In genomic region chr1:191592016-191592720, GRCm38 (mm10) we compare ENCODE assay signal across 10 mouse cellular contexts. TPM values are rescaled to one million over a fixed set of nuclear protein-coding genes. Genes with fewer than 3 reads are reported as not detected.
DNase-seq lines count a peak whose midpoint lies in the region; ATAC-seq and TF ChIP-seq lines count a peak whose summit lies in the region.
"Had no signal": no experiment of that assay in that cellular context is flagged by ENCODE, and none has a peak within 500 bp of the region (broad histone marks: within the 10 kb centered on the region; RNA-seq: fewer than 3 reads in every experiment).

No protein-coding gene starts in this region.

- no peak for TF ChIP-seq POLR2A in heart, adult 2 months (IDR thresholded peaks at IDR 0.05; ENCODE audit: insufficient read depth, low read depth, low read length)
- TF ChIP-seq POLR2A in bone marrow, adult 2 months (IDR thresholded peaks at IDR 0.05; ENCODE audit: borderline replicate concordance, control insufficient read depth, low read depth, low read length): no peak

- TF ChIP-seq CTCF in heart, adult 2 months (IDR thresholded peaks at IDR 0.05): no peak
- no peak for TF ChIP-seq CTCF in bone marrow, adult 2 months (IDR thresholded peaks at IDR 0.05; ENCODE audit: control insufficient read depth, insufficient read depth, low read length)
- TF ChIP-seq CTCF in intestine, postnatal 0 days (IDR thresholded peaks at IDR 0.05; ENCODE audit: low read depth): no peak

- H3K9me3 ChIP-seq in heart, embryonic 10.5 days: no peaks in the 10 kb centered on the region
- H3K9me3 ChIP-seq in heart, embryonic 16.5 days (replicated peaks; ENCODE audit: control insufficient read depth, low read length): no peaks in the 10 kb centered on the region
- H3K9me3 ChIP-seq in intestine, postnatal 0 days (ENCODE audit: control insufficient read depth): no peaks in the 10 kb centered on the region
- H3K9me3 ChIP-seq: hindbrain, embryonic 12.5 days had no signal

- no peaks in the 10 kb centered on the region; the same call in none of the 2 replicates for H3K36me3 ChIP-seq in heart, adult 2 months (ENCODE audit: control insufficient read depth, insufficient read depth, low read length)
- H3K36me3 ChIP-seq in heart, embryonic 10.5 days: peaks cover 81% of the 10 kb centered on the region
- H3K36me3 ChIP-seq in heart, embryonic 16.5 days (ENCODE audit: control insufficient read depth, insufficient read depth): peaks cover 38% of the 10 kb centered on the region
- H3K36me3 ChIP-seq in intestine, postnatal 0 days (ENCODE audit: control insufficient read depth, insufficient read depth): peaks cover 59% of the 10 kb centered on the region

- H3K4me3 ChIP-seq in heart, adult 2 months: no peak overlapping the region
- no peak overlapping the region for H3K4me3 ChIP-seq in heart, embryonic 10.5 days
- H3K4me3 ChIP-seq in bone marrow, adult 2 months (replicated peaks; ENCODE audit: control insufficient read depth, low read depth, low read length): peak overlapping the region; percentile 40
- no peak overlapping the region; the same call in 1 of the 2 replicates for H3K4me3 ChIP-seq in heart, embryonic 16.5 days (ENCODE audit: low read length)
- no peak overlapping the region for H3K4me3 ChIP-seq in intestine, postnatal 0 days (ENCODE audit: low read depth, low read length)
- H3K4me3 ChIP-seq: hindbrain, embryonic 12.5 days had no signal

- peak; percentile 8 to 28 for DNase-seq in heart, adult 2 months
- no peak for DNase-seq in heart, embryonic 10.5 days (ENCODE audit: low spot score)
- DNase-seq in lung, postnatal 36 days: peak; percentile 25
- no peak for DNase-seq in ovary, postnatal 10 days (ENCODE audit: low spot score)
- no peak for DNase-seq in cerebellum, adult 9-10 months
- DNase-seq: embryo, embryonic 11 days had no signal

- H3K27me3 ChIP-seq in heart, adult 2 months (ENCODE audit: control insufficient read depth, insufficient read depth, low read length): no peaks in the 10 kb centered on the region
- no peaks in the 10 kb centered on the region for H3K27me3 ChIP-seq in heart, embryonic 10.5 days (ENCODE audit: insufficient read depth, poor library complexity, severe bottlenecking)
- H3K27me3 ChIP-seq in heart, embryonic 16.5 days (ENCODE audit: control insufficient read depth, insufficient read depth, low read length): no peaks in the 10 kb centered on the region
- H3K27me3 ChIP-seq in intestine, postnatal 0 days (replicated peaks; ENCODE audit: control insufficient read depth, insufficient read depth, low read length): no peaks in the 10 kb centered on the region
- H3K27me3 ChIP-seq: hindbrain, embryonic 12.5 days had no signal

- H3K9ac ChIP-seq in heart, adult 2 months (ENCODE audit: low read depth, low read length): no peak overlapping the region
- H3K9ac ChIP-seq in heart, embryonic 16.5 days (ENCODE audit: low read length): peak overlapping the region; percentile 38; the same call in 1 of the 2 replicates
- no peak overlapping the region for H3K9ac ChIP-seq in intestine, postnatal 0 days (ENCODE audit: low read depth, low read length)
- H3K9ac ChIP-seq: hindbrain, embryonic 12.5 days had no signal

- peak overlapping the region; percentile 28 for H3K4me2 ChIP-seq in heart, embryonic 16.5 days (ENCODE audit: low read depth, low read length)
- no peak overlapping the region for H3K4me2 ChIP-seq in intestine, postnatal 0 days (replicated peaks; ENCODE audit: low read depth)
- H3K4me2 ChIP-seq: hindbrain, embryonic 12.5 days had no signal

- intact Hi-C loops in heart, adult 2 months (cut with DNase I): no loop called here

- peak overlapping the region; percentile 43; the same call in 1 of the 2 replicates for H3K27ac ChIP-seq in heart, adult 2 months
- H3K27ac ChIP-seq in heart, embryonic 10.5 days: no peak overlapping the region
- peak overlapping the region; percentile 78 for H3K27ac ChIP-seq in bone marrow, adult 2 months (ENCODE audit: control insufficient read depth, insufficient read depth, low read depth, low read length, poor library complexity)
- H3K27ac ChIP-seq in heart, embryonic 16.5 days (ENCODE audit: low read length): peak overlapping the region; percentile 65
- H3K27ac ChIP-seq in intestine, postnatal 0 days (ENCODE audit: low read depth, low read length): no peak overlapping the region
- H3K27ac ChIP-seq: hindbrain, embryonic 12.5 days had no signal

- WGBS in heart, adult 2 months: 51% methylated on average over 12 of the region's 12 CpGs
- WGBS in heart, embryonic 10.5 days: 86% methylated on average over 12 of the region's 12 CpGs
- 54% methylated on average over 12 of the region's 12 CpGs for WGBS in bone marrow, adult 2 months
- 62% methylated on average over 12 of the region's 12 CpGs for WGBS in heart, embryonic 16.5 days
- WGBS in intestine, postnatal 0 days: 81% methylated on average over 12 of the region's 12 CpGs

- TF ChIP-seq EP300 in heart, adult 2 months (IDR thresholded peaks at IDR 0.05; ENCODE audit: insufficient read depth, low read depth, low read length): no peak

- H3K4me1 ChIP-seq in heart, adult 2 months (ENCODE audit: control insufficient read depth, insufficient read depth, low read length): peaks cover 2% of the 10 kb centered on the region; the same call in 1 of the 2 replicates
- peaks cover 9% of the 10 kb centered on the region for H3K4me1 ChIP-seq in heart, embryonic 10.5 days
- peaks cover 5% of the 10 kb centered on the region for H3K4me1 ChIP-seq in bone marrow, adult 2 months (ENCODE audit: control insufficient read depth, insufficient read depth, low read length)
- peaks cover 14% of the 10 kb centered on the region for H3K4me1 ChIP-seq in heart, embryonic 16.5 days (ENCODE audit: control insufficient read depth, insufficient read depth, low read length)
- no peaks in the 10 kb centered on the region for H3K4me1 ChIP-seq in intestine, postnatal 0 days (replicated peaks; ENCODE audit: control insufficient read depth, insufficient read depth, low read length)
- H3K4me1 ChIP-seq: hindbrain, embryonic 12.5 days had no signal

- ATAC-seq in heart, embryonic 16.5 days (replicated peaks; ENCODE audit: extremely low read depth, insufficient read depth, low FRiP score): peak; percentile 37; the same call in 1 of the 2 replicates
- ATAC-seq in intestine, postnatal 0 days: no peak

- no peaks in the 10 kb centered on the region for H3K79me2 ChIP-seq in heart, adult 2 months (replicated peaks; ENCODE audit: control insufficient read depth, insufficient read depth, low read length)

RNA-seq across cellular contexts. Expression of gene Ints7, which starts 16.7 kb away (rescaled TPM):
- total RNA-seq in heart, adult 2 months (2021): 10 to 100 TPM in 1 of 2 experiments, 1 to 10 TPM in 1; 9.5 to 11.2 TPM
- polyA plus RNA-seq in heart, adult 2 months (2012; rRNA removed): 16.3 and 22.3 TPM in 2 replicates
- polyA plus RNA-seq in heart, embryonic 10.5 days (2016; fragmentation: Nextera tagmentation; extraction: Ambion mirVana): 52.9 and 58.7 TPM in 2 replicates
- 21.0 and 32.1 TPM in 2 replicates for polyA plus RNA-seq in bone marrow, adult 2 months (2011; ENCODE audit: insufficient read depth, insufficient read length, low replicate concordance, missing spikeins)
- polyA plus RNA-seq in heart, embryonic 16.5 days (2015; fragmentation: Nextera tagmentation; extraction: Ambion mirVana): 34.1 and 35.4 TPM in 2 replicates
- 11.2 and 11.4 TPM in 2 replicates for polyA plus RNA-seq in intestine, postnatal 0 days (2015; fragmentation: Nextera tagmentation; extraction: Ambion mirVana)

RNA-seq across cellular contexts. Expression of gene Dtl, which starts 16.8 kb away (rescaled TPM):
- total RNA-seq in heart, adult 2 months (2021): under 1 TPM; 0.16 to 0.27 TPM
- 0.06 and 0.29 TPM in 2 replicates for polyA plus RNA-seq in heart, adult 2 months (2012; rRNA removed)
- 45.5 and 53.6 TPM in 2 replicates for polyA plus RNA-seq in heart, embryonic 10.5 days (2016; fragmentation: Nextera tagmentation; extraction: Ambion mirVana)
- 23.5 and 24.8 TPM in 2 replicates for polyA plus RNA-seq in bone marrow, adult 2 months (2011; ENCODE audit: insufficient read depth, insufficient read length, low replicate concordance, missing spikeins)
- polyA plus RNA-seq in heart, embryonic 16.5 days (2015; fragmentation: Nextera tagmentation; extraction: Ambion mirVana): 23.9 and 26.9 TPM in 2 replicates
- polyA plus RNA-seq in intestine, postnatal 0 days (2015; fragmentation: Nextera tagmentation; extraction: Ambion mirVana): 6.1 and 6.6 TPM in 2 replicates

Comparison
In these comparisons a context has a peak if more than half of its experiments do, and no peak if none do; other contexts are left out.
1. DNase-seq: peak in heart, adult 2 months (2 of 2) and lung, postnatal 36 days (single experiment); none in heart, embryonic 10.5 days (single experiment), ovary, postnatal 10 days (single experiment) and cerebellum, adult 9-10 months (single experiment).
2. H3K27ac ChIP-seq: peak in heart, adult 2 months (single experiment), bone marrow, adult 2 months (single experiment) and heart, embryonic 16.5 days (single experiment); none in heart, embryonic 10.5 days (single experiment) and intestine, postnatal 0 days (single experiment).